Mouse (Mus musculus): Measurements from ENCODE around the gene Gstm6. TPM values are rescaled to one million over a fixed set of nuclear protein-coding genes. Genes with fewer than 3 reads are reported as not detected.
A peak's percentile ranks its signal among the peaks of the same experiment; 100 is the strongest.

Gene Gstm6
- polyA plus RNA-seq, 1 experiment from 2014 or later: 8.8 TPM

DNA sequence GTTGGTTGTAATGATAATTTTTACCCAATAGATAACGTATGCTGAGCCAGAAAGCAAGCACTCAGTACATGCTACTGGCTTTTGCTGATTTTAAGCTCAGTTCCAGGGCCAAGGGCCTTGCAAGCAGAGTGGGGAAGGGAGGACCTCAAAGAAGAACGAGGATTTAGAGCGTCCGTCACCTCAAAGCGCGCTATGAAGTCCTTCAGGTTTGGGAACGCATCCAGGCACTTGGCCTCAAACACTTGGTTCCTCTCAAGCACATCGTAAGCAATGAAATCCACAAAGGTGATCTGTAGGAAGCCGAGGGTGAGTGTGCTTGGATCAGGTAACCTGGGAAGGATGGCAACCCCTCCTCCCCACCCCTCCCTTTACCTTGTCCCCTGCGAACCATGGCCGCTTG, 14.9 kb downstream of the Gstm6 start:
- 70% methylated on average over 11 of the region's 11 CpGs for WGBS
- Histone ChIP-seq H3K27me3 (ENCODE audit: insufficient read depth, low read length) (no peaks in the 10 kb centered on the region), H3K9ac (ENCODE audit: low read depth, low read length) (no peak overlapping the region), H3K27ac (no peak overlapping the region), H3K4me2 (ENCODE audit: low read length) (no peak overlapping the region), H3K4me3 (replicated peaks; ENCODE audit: low read depth, low read length) (no peak overlapping the region), H3K9me3 (replicated peaks; ENCODE audit: low read length) (no peaks in the 10 kb centered on the region), H3K36me3 (ENCODE audit: insufficient read depth, low read length) (no peaks in the 10 kb centered on the region), H3K4me1 (replicated peaks; ENCODE audit: insufficient read depth, low read length) (no peaks in the 10 kb centered on the region)
- TF ChIP-seq CTCF (IDR thresholded peaks at IDR 0.05; ENCODE audit: low read depth): no peak
- DNase-seq (ENCODE audit: low spot score): no peak
- ATAC-seq (replicated peaks; ENCODE audit: low FRiP score, low read depth): no peak

DNA sequence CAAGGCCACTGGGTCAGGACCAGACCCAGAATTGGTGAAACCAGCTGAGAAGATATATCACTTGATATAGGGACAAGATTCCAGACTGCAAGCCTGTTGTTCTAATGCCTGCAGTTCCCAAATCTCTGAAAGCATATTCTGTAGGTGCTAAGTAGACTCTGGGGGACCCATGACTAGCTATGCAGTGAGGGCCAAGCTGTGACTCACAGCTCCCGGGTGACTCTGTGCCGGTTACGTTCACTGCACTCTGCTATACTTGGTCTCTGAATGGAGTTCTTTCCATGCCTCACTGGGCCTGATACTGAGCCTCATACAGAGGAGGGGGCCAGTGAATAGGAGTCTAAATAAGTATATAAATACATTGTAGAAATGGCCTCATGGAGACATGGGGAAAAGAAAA, 15.7 kb downstream of the Gstm6 start:
- H3K27ac ChIP-seq: no peak overlapping the region
- no peaks in the 10 kb centered on the region for H3K9me3 ChIP-seq (replicated peaks; ENCODE audit: low read length)
- ATAC-seq (replicated peaks; ENCODE audit: low FRiP score, low read depth) (no peak), DNase-seq (ENCODE audit: low spot score) (no peak)
- 55% methylated on average over 3 of the region's 3 CpGs for WGBS
- H3K27me3 ChIP-seq (ENCODE audit: insufficient read depth, low read length): no peaks in the 10 kb centered on the region
- no peak overlapping the region for H3K9ac ChIP-seq (ENCODE audit: low read depth, low read length)
- no peaks in the 10 kb centered on the region for H3K4me1 ChIP-seq (replicated peaks; ENCODE audit: insufficient read depth, low read length)
- H3K36me3 ChIP-seq (ENCODE audit: insufficient read depth, low read length): no peaks in the 10 kb centered on the region
- TF ChIP-seq CTCF (IDR thresholded peaks at IDR 0.05; ENCODE audit: low read depth): no peak
- no peak overlapping the region for H3K4me2 ChIP-seq (ENCODE audit: low read length)
- H3K4me3 ChIP-seq (replicated peaks; ENCODE audit: low read depth, low read length): no peak overlapping the region

DNA sequence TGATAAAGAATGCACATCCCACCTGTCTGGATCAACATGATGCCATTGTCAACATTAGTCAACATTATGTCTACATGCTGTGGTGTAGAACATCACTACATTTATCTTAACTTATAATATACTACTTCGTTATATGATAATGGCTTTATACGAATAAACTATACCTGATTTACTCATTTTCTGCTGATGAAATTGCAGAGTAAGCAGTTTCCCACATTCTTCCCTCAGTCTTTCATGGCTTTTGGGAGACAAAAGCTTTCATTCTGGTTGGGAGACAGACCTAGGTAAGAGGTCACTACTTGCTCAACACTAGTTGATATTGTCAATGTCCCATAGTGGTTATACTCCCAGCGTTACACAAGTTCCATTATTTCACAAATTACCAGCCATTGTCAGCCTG, 18.2 kb downstream of the Gstm6 start:
- Histone ChIP-seq H3K4me3 (replicated peaks; ENCODE audit: low read depth, low read length) (no peak overlapping the region), H3K27ac (no peak overlapping the region), H3K36me3 (ENCODE audit: insufficient read depth, low read length) (no peaks in the 10 kb centered on the region), H3K9ac (ENCODE audit: low read depth, low read length) (no peak overlapping the region), H3K4me1 (replicated peaks; ENCODE audit: insufficient read depth, low read length) (no peaks in the 10 kb centered on the region), H3K4me2 (ENCODE audit: low read length) (no peak overlapping the region), H3K27me3 (ENCODE audit: insufficient read depth, low read length) (no peaks in the 10 kb centered on the region), H3K9me3 (replicated peaks; ENCODE audit: low read length) (no peaks in the 10 kb centered on the region)
- WGBS: 95% methylated on average over 3 of the region's 3 CpGs
- TF ChIP-seq CTCF (IDR thresholded peaks at IDR 0.05; ENCODE audit: low read depth): no peak
- no peak for ATAC-seq (replicated peaks; ENCODE audit: low FRiP score, low read depth)
- no peak for DNase-seq (ENCODE audit: low spot score)

DNA sequence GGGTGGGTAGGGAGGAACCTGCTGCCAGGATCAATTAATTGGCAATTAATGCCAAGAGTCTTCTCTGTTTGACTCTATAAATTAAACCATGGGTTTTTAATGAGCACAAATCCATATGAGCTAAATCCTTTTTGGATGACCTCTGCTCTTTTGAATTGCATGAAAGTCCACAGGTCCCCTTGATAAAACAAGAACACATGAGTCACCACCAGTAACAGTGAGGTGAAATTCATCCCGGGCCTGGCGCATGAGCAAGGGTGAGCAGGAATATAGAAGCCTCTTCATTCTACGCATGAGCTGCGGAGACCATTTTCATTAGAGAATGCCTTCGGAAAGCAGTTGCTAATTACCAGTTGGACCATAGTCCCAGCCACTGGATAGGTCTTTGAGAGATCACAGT, 23.2 kb downstream of the Gstm6 start:
- Histone ChIP-seq H3K4me2 (ENCODE audit: low read length) (no peak overlapping the region), H3K4me3 (replicated peaks; ENCODE audit: low read depth, low read length) (no peak overlapping the region), H3K27ac (no peak overlapping the region), H3K9me3 (replicated peaks; ENCODE audit: low read length) (no peaks in the 10 kb centered on the region), H3K4me1 (replicated peaks; ENCODE audit: insufficient read depth, low read length) (no peaks in the 10 kb centered on the region), H3K9ac (ENCODE audit: low read depth, low read length) (no peak overlapping the region), H3K36me3 (ENCODE audit: insufficient read depth, low read length) (no peaks in the 10 kb centered on the region), H3K27me3 (ENCODE audit: insufficient read depth, low read length) (no peaks in the 10 kb centered on the region)
- 86% methylated on average over 5 of the region's 5 CpGs for WGBS
- DNase-seq (ENCODE audit: low spot score) (no peak), ATAC-seq (replicated peaks; ENCODE audit: low FRiP score, low read depth) (no peak)
- no peak for TF ChIP-seq CTCF (IDR thresholded peaks at IDR 0.05; ENCODE audit: low read depth)

DNA sequence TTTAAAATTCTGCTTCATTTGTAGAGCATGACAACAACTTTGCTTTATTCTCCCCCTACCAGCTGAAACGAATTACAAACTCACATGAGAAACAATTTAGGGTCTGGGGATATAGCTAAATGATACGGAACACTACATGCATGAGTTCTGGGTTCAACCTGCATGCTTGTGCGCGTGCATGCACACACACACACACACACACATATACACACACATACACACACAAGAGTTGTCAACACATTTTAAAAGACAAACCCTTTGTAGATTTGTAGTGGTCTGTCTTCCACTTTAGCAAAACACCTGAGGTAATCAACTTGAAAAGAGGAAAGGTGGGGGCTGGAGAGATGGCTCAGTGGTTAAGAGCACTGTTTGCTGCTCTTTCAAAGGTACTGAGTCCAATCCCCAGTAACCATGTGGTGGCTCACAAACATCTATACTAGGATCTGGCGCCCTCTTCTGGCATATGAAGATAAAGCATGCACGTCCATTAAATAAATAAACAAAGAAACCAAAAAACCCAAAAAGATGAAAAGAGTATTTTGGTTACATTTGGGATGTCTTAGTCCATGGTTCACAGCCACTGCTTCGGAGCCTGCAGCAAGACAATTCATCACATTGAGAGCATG, 25.7 kb downstream of the Gstm6 start:
- peak; percentile 95 for TF ChIP-seq CTCF (IDR thresholded peaks at IDR 0.05; ENCODE audit: low read depth)
- no peak overlapping the region for H3K4me3 ChIP-seq (replicated peaks; ENCODE audit: low read depth, low read length)
- H3K27ac ChIP-seq: no peak overlapping the region
- ATAC-seq (replicated peaks; ENCODE audit: low FRiP score, low read depth): peak; percentile 57; the same call in 1 of the 2 replicates
- no peaks in the 10 kb centered on the region for H3K27me3 ChIP-seq (ENCODE audit: insufficient read depth, low read length)
- peak; percentile 81 for DNase-seq (ENCODE audit: low spot score)
- 51% methylated on average over 7 of the region's 7 CpGs for WGBS
- H3K4me1 ChIP-seq (replicated peaks; ENCODE audit: insufficient read depth, low read length): no peaks in the 10 kb centered on the region
- no peaks in the 10 kb centered on the region for H3K36me3 ChIP-seq (ENCODE audit: insufficient read depth, low read length)
- H3K4me2 ChIP-seq (ENCODE audit: low read length): no peak overlapping the region
- no peak overlapping the region for H3K9ac ChIP-seq (ENCODE audit: low read depth, low read length)
- H3K9me3 ChIP-seq (replicated peaks; ENCODE audit: low read length): no peaks in the 10 kb centered on the region

DNA sequence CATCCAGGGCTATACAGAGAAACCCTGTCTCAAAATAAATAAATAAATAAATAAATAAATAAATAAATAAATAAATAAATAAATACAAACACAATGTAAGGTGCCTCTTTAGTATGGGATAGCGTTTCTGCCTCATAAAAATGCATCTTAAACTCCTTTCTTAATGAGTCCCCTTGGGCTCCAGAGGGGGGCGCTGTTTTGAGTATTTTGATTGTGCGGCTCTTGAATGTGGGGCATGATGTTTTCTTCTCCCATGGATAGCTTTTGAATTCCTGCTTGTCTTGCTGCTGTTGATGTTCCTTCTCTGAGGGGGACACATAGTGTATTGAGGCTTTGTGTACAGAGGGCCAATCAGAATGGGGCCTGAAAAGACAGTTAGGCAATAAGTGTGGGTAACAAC, 26.5 kb downstream of the Gstm6 start:
- Histone ChIP-seq H3K9me3 (replicated peaks; ENCODE audit: low read length) (no peaks in the 10 kb centered on the region), H3K4me2 (ENCODE audit: low read length) (no peak overlapping the region), H3K27me3 (ENCODE audit: insufficient read depth, low read length) (no peaks in the 10 kb centered on the region), H3K4me1 (replicated peaks; ENCODE audit: insufficient read depth, low read length) (no peaks in the 10 kb centered on the region), H3K27ac (no peak overlapping the region), H3K4me3 (replicated peaks; ENCODE audit: low read depth, low read length) (no peak overlapping the region), H3K36me3 (ENCODE audit: insufficient read depth, low read length) (no peaks in the 10 kb centered on the region), H3K9ac (ENCODE audit: low read depth, low read length) (no peak overlapping the region)
- peak; percentile 55 for TF ChIP-seq CTCF (IDR thresholded peaks at IDR 0.05; ENCODE audit: low read depth)
- WGBS: 89% methylated on average over 3 of the region's 3 CpGs
- ATAC-seq (replicated peaks; ENCODE audit: low FRiP score, low read depth): no peak
- no peak for DNase-seq (ENCODE audit: low spot score)

DNA sequence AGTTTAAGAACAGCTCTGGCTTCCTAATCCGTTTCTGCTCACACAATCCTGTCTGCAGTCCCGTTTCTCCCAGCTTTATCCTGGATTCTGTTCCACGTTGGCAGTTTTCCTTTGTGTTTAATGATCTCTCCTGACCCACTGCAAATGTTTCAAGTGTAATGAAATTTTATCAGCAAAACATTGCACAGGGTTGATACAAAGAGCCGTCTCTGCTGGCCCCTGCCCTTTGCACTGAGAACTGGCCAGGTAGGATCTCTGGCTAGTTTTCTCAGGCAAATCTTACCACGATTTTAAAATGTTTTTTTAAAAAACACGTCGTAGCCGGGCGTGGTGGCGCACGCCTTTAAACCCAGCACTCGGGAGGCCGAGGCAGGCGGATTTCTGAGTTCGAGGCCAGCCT, 26.9 kb downstream of the Gstm6 start:
- Histone ChIP-seq H3K36me3 (ENCODE audit: insufficient read depth, low read length) (no peaks in the 10 kb centered on the region), H3K4me1 (replicated peaks; ENCODE audit: insufficient read depth, low read length) (no peaks in the 10 kb centered on the region), H3K4me2 (ENCODE audit: low read length) (no peak overlapping the region), H3K9me3 (replicated peaks; ENCODE audit: low read length) (no peaks in the 10 kb centered on the region), H3K27me3 (ENCODE audit: insufficient read depth, low read length) (no peaks in the 10 kb centered on the region), H3K9ac (ENCODE audit: low read depth, low read length) (no peak overlapping the region), H3K27ac (no peak overlapping the region), H3K4me3 (replicated peaks; ENCODE audit: low read depth, low read length) (no peak overlapping the region)
- no peak for DNase-seq (ENCODE audit: low spot score)
- WGBS: 73% methylated on average over 15 of the region's 15 CpGs
- ATAC-seq (replicated peaks; ENCODE audit: low FRiP score, low read depth): no peak
- no peak for TF ChIP-seq CTCF (IDR thresholded peaks at IDR 0.05; ENCODE audit: low read depth)

Measured in kidney, postnatal 0 days (tissue).